Mouse (Mus musculus) Muller cell, postnatal 12 days (primary cell): ENCODE measurements at regions not wholly inside any gene's neighbourhood (a gene's known extent, or its start where the extent isn't known, plus 50 kb on each side); places are given as distances from the start of the nearest gene placed in this dataset.
A peak's percentile ranks its signal among the peaks of the same experiment; 100 is the strongest.

Source experiments
- DNase-seq: peaks from one replicate; pipeline ENCODE4 v3.0.0-alpha.2; 2015; ENCODE audit errors: inconsistent ontology term

DNA sequence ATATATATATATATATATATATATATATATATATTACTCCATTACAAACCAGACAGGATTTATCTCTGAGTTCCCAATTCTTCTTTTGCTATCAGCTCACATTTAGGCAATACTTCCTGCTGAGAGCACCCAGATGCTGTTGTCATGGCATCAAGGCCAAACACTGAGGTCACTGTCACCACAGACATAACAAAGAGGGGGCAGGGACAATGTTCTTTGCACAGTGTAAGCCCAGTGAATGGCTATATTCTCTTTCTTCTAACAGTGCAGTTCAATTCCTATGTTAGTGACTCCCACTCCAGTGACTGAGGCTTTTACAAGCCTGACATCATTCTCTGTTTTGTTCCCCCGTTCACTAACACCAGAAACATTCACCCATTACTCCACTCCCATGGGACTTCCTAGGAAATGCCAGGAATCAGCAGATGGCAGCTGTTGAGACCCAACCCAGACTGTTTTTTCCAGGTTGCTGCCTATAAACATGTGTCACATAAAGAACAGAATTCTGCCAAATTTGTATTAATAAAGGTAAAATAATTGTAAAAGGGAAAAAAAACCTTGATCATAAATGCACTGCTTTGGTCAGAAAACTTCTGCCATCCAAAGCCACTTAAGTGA is 289.5 kb downstream of the Slc22a22 start:
- DNase-seq: peak; percentile 17

DNA sequence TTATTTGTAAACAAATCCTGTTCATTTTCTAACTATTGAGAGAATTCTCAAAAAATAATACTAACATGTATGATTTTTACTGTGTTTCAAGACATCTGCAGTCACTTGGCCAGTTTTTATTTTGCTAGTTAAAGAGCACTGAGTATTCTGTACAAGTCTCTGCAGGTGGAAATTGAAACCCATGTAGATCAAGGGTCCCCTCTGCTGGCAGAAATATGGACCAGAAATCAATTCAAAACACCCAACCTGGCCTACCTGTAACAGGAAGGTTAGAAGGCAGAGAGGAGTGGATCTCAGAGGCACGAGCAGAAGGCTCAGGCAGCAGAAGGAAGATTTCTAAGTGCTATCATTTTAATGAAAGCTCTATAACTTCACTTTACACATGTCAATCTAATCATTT is 298.3 kb downstream of the Slc22a22 start:
- no peak for DNase-seq

- DNase-seq: no peak
These were observed 304.7 kb downstream of the Slc22a22 start for GRCm38 (mm10) chr15:57172723-57173122.

GRCm38 (mm10) chr15:57162401-57163343 is 314.8 kb downstream of the Slc22a22 start:
- DNase-seq: peak; percentile 73

GRCm38 (mm10) chr15:57140130-57140750 is 337.2 kb downstream of the Slc22a22 start:
- DNase-seq: no peak

- DNase-seq: peak; percentile 81
These were observed 372.7 kb downstream of the Slc22a22 start for GRCm38 (mm10) chr15:57104711-57105110.

DNA sequence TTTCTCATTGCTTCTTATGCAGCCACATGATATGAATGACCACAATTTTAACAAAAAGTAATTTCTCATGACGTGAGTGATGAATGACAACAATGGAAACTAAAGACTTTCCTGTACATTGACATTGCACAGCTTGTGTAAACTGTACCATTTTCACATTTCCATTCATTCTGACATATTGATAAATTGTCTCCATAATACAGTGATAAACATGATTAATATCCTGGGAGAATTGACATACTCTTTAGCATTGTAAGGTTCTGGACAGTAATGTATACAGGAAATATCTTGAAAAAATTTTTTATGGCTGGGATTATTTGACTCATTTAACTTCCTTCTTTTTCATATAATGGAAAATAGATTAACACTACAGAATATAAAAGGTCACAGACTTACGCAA is 380.1 kb downstream of the Slc22a22 start:
- no peak for DNase-seq

- DNase-seq: no peak
These were observed 397.6 kb downstream of the Slc22a22 start for GRCm38 (mm10) chr15:57079806-57080205.

DNA sequence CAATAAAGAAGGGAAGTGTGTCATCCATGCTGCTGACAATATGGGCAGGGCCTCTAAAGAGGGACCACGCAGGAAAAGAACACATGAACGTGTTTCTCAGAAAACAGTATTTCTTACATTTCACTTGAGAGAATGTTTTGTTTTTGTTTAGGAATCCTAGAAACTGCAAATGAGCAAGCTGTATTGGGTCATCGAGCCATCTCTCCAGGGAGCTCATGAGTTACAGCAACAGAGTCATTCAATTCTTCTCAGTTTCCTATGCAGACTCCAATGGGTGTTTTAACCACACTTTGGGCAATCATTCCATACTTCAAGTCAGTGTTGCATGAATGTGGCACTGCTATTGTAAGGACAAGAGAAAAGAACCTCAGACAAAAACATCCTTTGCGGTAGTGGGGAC is 403.6 kb downstream of the Slc22a22 start:
- DNase-seq: no peak

- DNase-seq: no peak
These were observed 415.9 kb downstream of the Slc22a22 start for GRCm38 (mm10) chr15:57061502-57061901.

DNA sequence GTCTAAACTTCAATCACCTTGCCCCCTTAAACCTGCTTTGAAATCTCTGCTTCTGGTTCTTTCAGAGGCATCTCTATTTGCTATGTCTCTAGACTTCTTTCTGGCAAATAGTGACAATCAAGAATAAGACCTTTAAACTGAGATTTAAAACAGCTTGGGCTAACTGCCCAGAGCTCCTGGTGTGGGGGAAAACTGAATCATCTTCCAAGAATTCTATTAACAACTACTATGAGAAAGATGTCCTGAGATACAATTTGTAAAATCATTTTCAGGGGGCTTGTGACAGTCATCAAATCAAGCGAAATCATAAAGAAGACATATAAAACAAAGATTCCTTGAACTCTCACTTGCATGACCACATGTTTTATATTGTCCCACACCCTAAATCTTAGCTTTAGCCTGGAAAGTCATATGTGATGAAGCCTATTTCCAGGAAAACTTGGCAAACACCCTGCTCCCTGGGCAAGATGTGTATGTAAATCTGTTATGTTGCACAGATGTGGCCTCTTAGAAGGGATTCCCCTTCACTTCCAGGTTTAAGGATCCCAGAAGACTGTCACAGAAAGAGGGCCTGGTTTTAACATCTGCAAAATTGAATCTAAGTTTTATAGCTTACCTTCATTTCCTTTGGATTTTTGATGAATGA is 417.8 kb downstream of the Slc22a22 start:
- DNase-seq: no peak

GRCm38 (mm10) chr15:57052287-57052686 is 425.1 kb downstream of the Slc22a22 start:
- no peak for DNase-seq

DNA sequence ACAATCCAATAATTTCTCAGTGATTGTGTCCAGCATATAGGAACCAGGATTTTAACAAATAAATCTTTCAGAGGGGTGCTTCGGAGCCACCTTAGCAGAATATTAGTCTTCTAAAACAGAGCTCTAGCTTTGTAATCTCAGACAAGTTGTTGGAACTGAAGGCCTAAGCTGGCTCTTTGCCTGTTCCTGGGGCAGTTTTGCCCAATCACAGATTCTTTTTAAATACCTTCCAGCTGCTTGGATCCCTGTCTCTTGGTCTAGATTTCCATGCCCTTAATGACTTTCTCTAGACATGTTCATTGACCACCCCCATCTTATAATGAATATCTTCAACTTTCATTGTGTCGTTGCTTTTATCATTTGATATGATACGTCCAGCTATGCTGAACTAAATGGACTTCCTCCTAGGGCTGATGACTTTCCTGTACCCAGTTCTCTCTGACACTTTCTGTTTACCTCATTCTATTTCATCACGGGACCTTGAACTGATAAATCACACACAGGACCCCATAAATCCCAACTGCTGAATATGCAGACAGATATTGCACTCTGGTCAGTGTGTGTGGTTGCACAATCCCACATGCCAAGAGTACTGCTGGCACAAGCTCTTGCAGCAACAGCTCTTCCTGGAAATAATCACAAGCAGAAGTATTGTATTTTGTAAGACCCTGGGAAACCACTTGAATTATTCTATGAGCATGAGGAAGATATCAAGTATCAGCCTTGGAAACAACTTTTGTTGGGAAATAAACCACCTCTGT is 440.4 kb downstream of the Slc22a22 start:
- peak; percentile 14 for DNase-seq

DNA sequence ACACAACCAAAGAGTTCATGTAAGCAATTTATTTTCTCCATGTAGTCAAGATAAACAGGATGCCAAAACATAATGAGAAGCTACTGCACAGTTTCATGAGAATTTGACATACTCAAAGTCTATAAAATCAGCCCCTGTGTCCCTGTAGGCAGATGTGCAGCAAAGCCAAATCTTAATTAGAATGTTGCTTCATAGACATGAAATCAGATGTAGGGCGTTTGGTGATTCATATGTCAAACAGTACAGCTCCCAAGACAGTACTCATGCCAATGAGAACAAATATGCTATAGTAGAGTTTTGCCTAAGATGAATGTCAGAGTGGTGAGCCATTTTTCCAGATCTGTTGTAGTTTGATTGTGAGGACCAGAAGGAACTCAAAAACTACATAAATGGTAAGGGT is 444.4 kb downstream of the Slc22a22 start:
- no peak for DNase-seq
